Mouse (Mus musculus) myocyte (in vitro differentiated cells): ENCODE results near the gene Olfr1357.

ENCODE experiments used
- CEBPB ChIP-seq: IDR thresholded peaks from 2 replicates; pipeline ENCODE4 v1.6.1; 2011; ENCODE audit warnings: mild to moderate bottlenecking, moderate library complexity; ENCODE audit not compliant: poor library complexity, insufficient read depth, severe bottlenecking
- E2F4 ChIP-seq: IDR thresholded peaks from one replicate; pipeline ENCODE4 v1.6.1; 2011; ENCODE audit warnings: mild to moderate bottlenecking, control low read depth, moderate library complexity; ENCODE audit not compliant: insufficient read depth
- MAX ChIP-seq: IDR thresholded peaks from one replicate; pipeline ENCODE4 v1.6.1; 2011; ENCODE audit warnings: low read depth, mild to moderate bottlenecking, control low read depth
- MYOD1 ChIP-seq, 3 experiments: IDR thresholded peaks; one replicate each; pipeline ENCODE4 v1.6.1; 2011; ENCODE audit warnings: control low read depth in 2 of 3, low read depth in 2 of 3, mild to moderate bottlenecking in 2 of 3, moderate library complexity in 1 of 3; ENCODE audit not compliant: insufficient read length in 2 of 3, control insufficient read depth in 1 of 3
- MYOG ChIP-seq, 3 experiments: IDR thresholded peaks; one replicate each; pipeline ENCODE4 v1.6.1; 2011; ENCODE audit warnings: control low read depth in 2 of 3, low read depth in 2 of 3, mild to moderate bottlenecking in 2 of 3; ENCODE audit not compliant: insufficient read length in 2 of 3, control insufficient read depth in 1 of 3, insufficient read depth in 1 of 3
- POLR2A ChIP-seq: IDR thresholded peaks from one replicate; pipeline ENCODE4 v1.6.1; 2011; ENCODE audit warnings: low read depth, mild to moderate bottlenecking, control low read depth, moderate library complexity; ENCODE audit not compliant: insufficient read length
- POLR2AphosphoS2 ChIP-seq: IDR thresholded peaks from one replicate; pipeline ENCODE4 v1.6.1; 2011; ENCODE audit warnings: low read depth, control low read depth; ENCODE audit not compliant: insufficient read length
- REST ChIP-seq: IDR thresholded peaks from one replicate; pipeline ENCODE4 v1.6.1; 2011; ENCODE audit warnings: mild to moderate bottlenecking, control low read depth, moderate library complexity; ENCODE audit not compliant: insufficient read depth, insufficient read length
- SRF ChIP-seq: IDR thresholded peaks from one replicate; pipeline ENCODE4 v1.6.1; 2011; ENCODE audit warnings: low read depth; ENCODE audit not compliant: control insufficient read depth, insufficient read length
- TCF12 ChIP-seq: IDR thresholded peaks from one replicate; pipeline ENCODE4 v1.6.1; 2011; ENCODE audit warnings: mild to moderate bottlenecking, control low read depth; ENCODE audit not compliant: poor library complexity, insufficient read depth, severe bottlenecking
- TCF3 ChIP-seq: IDR thresholded peaks from one replicate; pipeline ENCODE4 v1.6.1; 2011; ENCODE audit warnings: low read depth, control low read depth; ENCODE audit not compliant: insufficient read length
- USF1 ChIP-seq: IDR thresholded peaks from one replicate; pipeline ENCODE4 v1.6.1; 2011; ENCODE audit warnings: low read depth, mild to moderate bottlenecking, control low read depth, moderate library complexity

GRCm38 (mm10) chr10:78605080-78605479, 12.8 kb downstream of the Olfr1357 start:
- TF ChIP-seq POLR2A = no peak
- no peak for TF ChIP-seq USF1
- TF ChIP-seq MYOG (IDR thresholded peaks at IDR 0.05; ENCODE audit: control insufficient read depth in 1 of 3, insufficient read depth in 1 of 3, insufficient read length in 2 of 3, low read depth in 2 of 3) = no peak
- no peak for TF ChIP-seq REST
- no peak for TF ChIP-seq E2F4
- TF ChIP-seq TCF12 = no peak
- no peak for TF ChIP-seq MAX
- TF ChIP-seq MYOD1 (IDR thresholded peaks at IDR 0.05; ENCODE audit: control insufficient read depth in 1 of 3, insufficient read length in 2 of 3, low read depth in 2 of 3) = no peak
- no peak for TF ChIP-seq POLR2AphosphoS2
- TF ChIP-seq TCF3 = no peak
- TF ChIP-seq SRF = no peak
- no peak for TF ChIP-seq CEBPB
